Mouse (Mus musculus): ENCODE measurements around the gene Smad5. TPM values are rescaled to one million over a fixed set of nuclear protein-coding genes. Genes with fewer than 3 reads are reported as not detected.

Gene Smad5
- total RNA-seq, 2 experiments from 2014 or later, result 38.7 to 40.2 TPM

Other genes with a start within 250 kb of the Smad5 start
- gene Il9, start 220.8 kb upstream of the Smad5 start, total RNA-seq (2021), result not detected
- under 1 TPM; 0.24 to 0.79 TPM for gene Fbxl21, start 180.5 kb upstream of the Smad5 start, total RNA-seq (2021)
- not detected for gene Lect2, start 154.5 kb upstream of the Smad5 start, total RNA-seq (2021)
- 10 to 100 TPM; 17.1 to 22.3 TPM for gene Tgfbi, start 93.5 kb upstream of the Smad5 start, total RNA-seq (2021)
- gene Gm45623, start 50.8 kb downstream of the Smad5 start, total RNA-seq (2021), result 1 to 10 TPM in 1 of 2 experiments, not detected in 1; 1.1 TPM
- gene Trpc7, start 193.0 kb downstream of the Smad5 start, total RNA-seq (2021), result not detected